Mouse (Mus musculus) A20 (cell line): Measurements from ENCODE around the gene Pjvk.
A peak's percentile ranks its signal among the peaks of the same experiment; 100 is the strongest.

ENCODE experiments used
- DNase-seq: peaks from one replicate; pipeline ENCODE4 v3.0.0-alpha.2; 2011; ENCODE audit warnings: low read depth, low spot score

Gene Pjvk

GRCm38 (mm10) chr2:76667200-76667599, 18.9 kb downstream of the Pjvk start:
- DNase-seq, result no peak

GRCm38 (mm10) chr2:76671641-76672040, 23.4 kb downstream of the Pjvk start:
- DNase-seq, result peak; percentile 49

- DNase-seq, result peak; percentile 54
These were observed 24.0 kb downstream of the Pjvk start for GRCm38 (mm10) chr2:76672134-76672745.

- peak; percentile 95 for DNase-seq
These were observed 24.7 kb downstream of the Pjvk start, which contains the start of gene Fkbp7 for GRCm38 (mm10) chr2:76672966-76673392. Gene Fkbp7 (minus strand): TSS chr2:76673116.

GRCm38 (mm10) chr2:76673472-76674081, 25.3 kb downstream of the Pjvk start:
- DNase-seq, result peak; percentile 88

GRCm38 (mm10) chr2:76674725-76675427, 26.6 kb downstream of the Pjvk start, which contains the start of gene Plekha3:
Gene Plekha3 (plus strand): TSS chr2:76675281.
- peak; percentile 87 for DNase-seq

- peak; percentile 69 for DNase-seq
These were observed 27.2 kb downstream of the Pjvk start for GRCm38 (mm10) chr2:76675451-76675850.

- DNase-seq, result no peak
These were observed 27.7 kb downstream of the Pjvk start for GRCm38 (mm10) chr2:76675949-76676348.

- DNase-seq, result peak; percentile 55
These were observed 28.3 kb downstream of the Pjvk start for GRCm38 (mm10) chr2:76676401-76677226.

GRCm38 (mm10) chr2:76682301-76682700, 34.0 kb downstream of the Pjvk start:
- no peak for DNase-seq

GRCm38 (mm10) chr2:76686986-76687385, 38.7 kb downstream of the Pjvk start:
- no peak for DNase-seq

- no peak for DNase-seq
These were observed 39.3 kb downstream of the Pjvk start for GRCm38 (mm10) chr2:76687608-76688007.

- no peak for DNase-seq
These were observed 39.9 kb downstream of the Pjvk start for GRCm38 (mm10) chr2:76688162-76688561.

GRCm38 (mm10) chr2:76690436-76691204, 42.3 kb downstream of the Pjvk start:
- DNase-seq, result no peak

- DNase-seq, result no peak
These were observed 45.5 kb downstream of the Pjvk start for GRCm38 (mm10) chr2:76693765-76694164.

GRCm38 (mm10) chr2:76695290-76695689, 47.0 kb downstream of the Pjvk start:
- no peak for DNase-seq

- no peak for DNase-seq
These were observed 53.9 kb downstream of the Pjvk start for GRCm38 (mm10) chr2:76702188-76702587.

GRCm38 (mm10) chr2:76702751-76703150, 54.5 kb downstream of the Pjvk start:
- DNase-seq, result no peak

- no peak for DNase-seq
These were observed 57.4 kb downstream of the Pjvk start for GRCm38 (mm10) chr2:76705655-76706054.
